Mouse (Mus musculus) liver, embryonic 14.5 days (tissue): ENCODE results near the gene Rbms3. TPM values are rescaled to one million over a fixed set of nuclear protein-coding genes. Genes with fewer than 3 reads are reported as not detected.

Experiments
- ATAC-seq: fragments of 200-750 bp; cut with Nextera tagmentation; 2 replicates; pipeline ENCODE4 v1.8.0; 2017; ENCODE audit warnings: moderate number of reproducible peaks, mild to moderate bottlenecking, moderate library complexity; ENCODE audit not compliant: insufficient read depth
- DNase-seq, 3 experiments: peaks; one replicate each; pipeline ENCODE4 v3.0.0-alpha.2; 2012 to 2013; ENCODE audit warnings: low read depth in 3 of 3, low spot score in 3 of 3
- H3K27ac ChIP-seq: fragments of 300-500 bp; sonication (generic); 2 replicates; pipeline ENCODE4 v1.5.1; 2014; ENCODE audit warnings: moderate library complexity, mild to moderate bottlenecking, control low read depth, inconsistent platforms
- H3K27me3 ChIP-seq: fragments of 300-500 bp; sonication (generic); 2 replicates; pipeline ENCODE4 v1.6.1; 2014; ENCODE audit warnings: mild to moderate bottlenecking, low read length, moderate library complexity; ENCODE audit not compliant: control insufficient read depth, insufficient read depth
- H3K36me3 ChIP-seq: fragments of 300-500 bp; sonication (generic); replicated peaks from 2 replicates; pipeline ENCODE4 v1.6.1; 2014; ENCODE audit warnings: low read depth; ENCODE audit not compliant: control insufficient read depth, insufficient read depth
- H3K4me1 ChIP-seq, 2 experiments: fragments of 200-500 bp in 1 of 2; fragments of 300-500 bp in 1 of 2; sonication (generic) in 1 of 2; replicated peaks; 2 replicates each; pipeline ENCODE4 v1.6.1; 2012 to 2014; ENCODE audit warnings: antibody characterized with exemption in 1 of 2, inconsistent platforms in 1 of 2, low read length in 1 of 2; ENCODE audit not compliant: control insufficient read depth in 2 of 2, insufficient read depth in 2 of 2
- H3K4me2 ChIP-seq: fragments of 300-500 bp; sonication (generic); 2 replicates; pipeline ENCODE4 v1.6.1; 2014; ENCODE audit warnings: low read depth, mild to moderate bottlenecking, control low read depth, moderate library complexity
- H3K4me3 ChIP-seq, 2 experiments: fragments of 200-500 bp in 1 of 2; fragments of 300-500 bp in 1 of 2; sonication (generic) in 1 of 2; 2 replicates each; pipeline ENCODE4 v1.5.1; 2012 to 2014; ENCODE audit warnings: low read depth in 2 of 2, low read length in 2 of 2, mild to moderate bottlenecking in 2 of 2, control low read depth in 1 of 2, inconsistent platforms in 1 of 2, moderate library complexity in 1 of 2; ENCODE audit not compliant: insufficient read depth in 1 of 2
- H3K9ac ChIP-seq: fragments of 300-500 bp; sonication (generic); replicated peaks from 2 replicates; pipeline ENCODE4 v1.6.1; 2014; ENCODE audit warnings: mild to moderate bottlenecking, control low read depth, moderate library complexity
- H3K9me3 ChIP-seq: fragments of 300-500 bp; sonication (generic); 2 replicates; pipeline ENCODE4 v1.6.1; 2016; ENCODE audit warnings: low read length, mixed read lengths; ENCODE audit not compliant: control insufficient read depth
- CTCF ChIP-seq: IDR thresholded peaks from 2 replicates; pipeline ENCODE4 v1.5.1; 2016; ENCODE audit warnings: antibody characterized with exemption, low read depth, control low read depth
- EP300 ChIP-seq: IDR thresholded peaks from 2 replicates; pipeline ENCODE4 v1.6.1; 2016; ENCODE audit warnings: antibody characterized with exemption, low read depth
- WGBS: fragments of 180-500 bp; shearing (Covaris S2); extraction: QIAGEN DNeasy Blood & Tissue Kit; methylation state at CpG from one replicate; pipeline ENCODE4 v1.1.7; 2014; ENCODE audit not compliant: insufficient replicate concordance; 5-methylcytosine and 5-hydroxymethylcytosine counted together
- polyA plus RNA-seq, 2 experiments: library from polyadenylated mRNA; depleted of rRNA in 1 of 2; stranded (reverse) in 1 of 2; unstranded in 1 of 2; fragments of >200 nt; fragmentation: Nextera tagmentation in 1 of 2; extraction: Ambion mirVana in 1 of 2; gene quantifications; 2 replicates each; pipeline versions ENCODE4 v1.2.1 to v1.2.3; 2012 to 2014

Gene Rbms3
- polyA plus RNA-seq, 2 experiments, result 0.88 to 2.4 TPM

GRCm38 (mm10) chr9:117188406-117188805 lies 441.3 kb downstream of the Rbms3 start:
- H3K4me1 ChIP-seq, result no peaks in the 10 kb centered on the region
- no peak overlapping the region for H3K4me2 ChIP-seq
- ATAC-seq (no peak), DNase-seq (no peak)
- H3K9ac ChIP-seq, result no peak overlapping the region
- no peaks in the 10 kb centered on the region for H3K9me3 ChIP-seq
- TF ChIP-seq CTCF (no peak), EP300 (no peak)
- no peak overlapping the region for H3K4me3 ChIP-seq
- 53% methylated on average over 3 of the region's 3 CpGs for WGBS
- H3K27ac ChIP-seq, result no peak overlapping the region
- no peaks in the 10 kb centered on the region for H3K36me3 ChIP-seq
- H3K27me3 ChIP-seq, result no peaks in the 10 kb centered on the region

GRCm38 (mm10) chr9:117187116-117188034 lies 442.3 kb downstream of the Rbms3 start:
- no peak for TF ChIP-seq EP300
- no peak for TF ChIP-seq CTCF
- no peaks in the 10 kb centered on the region for H3K27me3 ChIP-seq
- DNase-seq (no peak), ATAC-seq (no peak)
- H3K27ac ChIP-seq, result no peak overlapping the region
- H3K4me1 ChIP-seq, result no peaks in the 10 kb centered on the region
- no peaks in the 10 kb centered on the region for H3K9me3 ChIP-seq
- no peak overlapping the region for H3K4me2 ChIP-seq
- no peak overlapping the region for H3K9ac ChIP-seq
- WGBS, result 68% methylated on average over 15 of the region's 15 CpGs
- H3K4me3 ChIP-seq, result no peak overlapping the region
- no peaks in the 10 kb centered on the region for H3K36me3 ChIP-seq

GRCm38 (mm10) chr9:117180658-117181057 lies 449.1 kb downstream of the Rbms3 start:
- H3K27ac ChIP-seq, result no peak overlapping the region
- H3K36me3 ChIP-seq, result no peaks in the 10 kb centered on the region
- H3K9me3 ChIP-seq, result no peaks in the 10 kb centered on the region
- no peak for ATAC-seq
- H3K4me1 ChIP-seq, result no peaks in the 10 kb centered on the region
- 58% methylated on average over 7 of the region's 7 CpGs for WGBS
- H3K9ac ChIP-seq, result no peak overlapping the region
- H3K4me2 ChIP-seq, result no peak overlapping the region
- H3K27me3 ChIP-seq, result no peaks in the 10 kb centered on the region
- no peak for DNase-seq
- TF ChIP-seq EP300 (no peak), CTCF (no peak)
- H3K4me3 ChIP-seq, result no peak overlapping the region

- H3K27me3 ChIP-seq, result no peaks in the 10 kb centered on the region
- H3K4me3 ChIP-seq, result no peak overlapping the region
- 55% methylated on average over 4 of the region's 4 CpGs for WGBS
- no peaks in the 10 kb centered on the region for H3K9me3 ChIP-seq
- DNase-seq, result no peak
- no peak for ATAC-seq
- no peak overlapping the region for H3K27ac ChIP-seq
- no peaks in the 10 kb centered on the region for H3K4me1 ChIP-seq
- no peaks in the 10 kb centered on the region for H3K36me3 ChIP-seq
- H3K9ac ChIP-seq, result no peak overlapping the region
- no peak overlapping the region for H3K4me2 ChIP-seq
- TF ChIP-seq EP300 (no peak), CTCF (no peak)
Observed at GRCm38 (mm10) chr9:117178366-117178765, 451.3 kb downstream of the Rbms3 start.

- WGBS, result 63% methylated on average over 7 of the region's 7 CpGs
- H3K27ac ChIP-seq, result no peak overlapping the region
- H3K9ac ChIP-seq, result no peak overlapping the region
- H3K4me3 ChIP-seq, result no peak overlapping the region
- no peak for TF ChIP-seq CTCF
- H3K9me3 ChIP-seq, result no peaks in the 10 kb centered on the region
- no peaks in the 10 kb centered on the region for H3K27me3 ChIP-seq
- no peaks in the 10 kb centered on the region for H3K4me1 ChIP-seq
- ATAC-seq, result no peak
- no peak overlapping the region for H3K4me2 ChIP-seq
- DNase-seq, result no peak
- no peaks in the 10 kb centered on the region for H3K36me3 ChIP-seq
Observed at GRCm38 (mm10) chr9:117172526-117172925, 457.2 kb downstream of the Rbms3 start.
